Mouse (Mus musculus) spleen, adult 18-20 months (tissue): ENCODE data around the gene Flnc.

Experiments
- DNase-seq, 2 experiments: peaks; one replicate each; pipeline ENCODE4 v3.0.0; 2022; ENCODE audit warnings: mixed read lengths in 2 of 2

Gene Flnc

GRCm38 (mm10) chr6:29432156-29432555, 900 bp upstream of the Flnc start:
- DNase-seq = no peak

GRCm38 (mm10) chr6:29432676-29433037, 399 bp upstream of the Flnc start:
- no peak for DNase-seq

- DNase-seq = peak in 1 of 2 experiments; percentile 3
These were observed 1.0 kb downstream of the Flnc start for GRCm38 (mm10) chr6:29433804-29434795.

- DNase-seq = peak in 1 of 2 experiments; percentile 1
These were observed 2.0 kb downstream of the Flnc start for GRCm38 (mm10) chr6:29434911-29435691.

- peak in 1 of 2 experiments; percentile 3 for DNase-seq
These were observed 2.9 kb downstream of the Flnc start for GRCm38 (mm10) chr6:29435940-29436451.

- DNase-seq = peak in 1 of 2 experiments; percentile 4
These were observed 3.4 kb downstream of the Flnc start for GRCm38 (mm10) chr6:29436461-29436934.

- no peak for DNase-seq
These were observed 6.2 kb downstream of the Flnc start for GRCm38 (mm10) chr6:29439251-29439650.

GRCm38 (mm10) chr6:29439789-29440188, 6.7 kb downstream of the Flnc start:
- no peak for DNase-seq

GRCm38 (mm10) chr6:29444773-29445172, 11.7 kb downstream of the Flnc start:
- DNase-seq = peak; percentile 14 to 47

GRCm38 (mm10) chr6:29445354-29445753, 12.3 kb downstream of the Flnc start:
- peak in 1 of 2 experiments; percentile 2 for DNase-seq

GRCm38 (mm10) chr6:29449858-29450257, 16.8 kb downstream of the Flnc start:
- no peak for DNase-seq

GRCm38 (mm10) chr6:29450667-29451066, 17.6 kb downstream of the Flnc start:
- no peak for DNase-seq

- no peak for DNase-seq
These were observed 28.4 kb downstream of the Flnc start for GRCm38 (mm10) chr6:29461502-29461901.

- DNase-seq = no peak
These were observed 30.3 kb downstream of the Flnc start for GRCm38 (mm10) chr6:29463388-29463787.

- peak; percentile 84 to 94 for DNase-seq
These were observed 34.7 kb downstream of the Flnc start, which contains the start of gene Atp6v1f for GRCm38 (mm10) chr6:29467583-29468354. Gene Atp6v1f, plus strand, starts transcription at chr6:29467718.

- no peak for DNase-seq
These were observed 35.8 kb downstream of the Flnc start for GRCm38 (mm10) chr6:29468851-29469250.

GRCm38 (mm10) chr6:29471137-29471536, 38.1 kb downstream of the Flnc start, which contains the start of gene Atp6v1fnb:
Gene Atp6v1fnb, plus strand, starts transcription at chr6:29471437.
- DNase-seq = no peak

GRCm38 (mm10) chr6:29473941-29474691, 41.1 kb downstream of the Flnc start:
- DNase-seq = peak; percentile 58 to 73

- no peak for DNase-seq
These were observed 41.7 kb downstream of the Flnc start for GRCm38 (mm10) chr6:29474736-29475135.

GRCm38 (mm10) chr6:29482691-29483090, 49.6 kb downstream of the Flnc start:
- DNase-seq = no peak
